Comparison of ENCODE assay signal across 23 mouse cellular contexts in genomic region chr17:65731710-65732109, GRCm38 (mm10).
"Had no signal": no experiment of that assay in that cellular context is flagged by ENCODE, and none has a peak within 500 bp of the region (broad histone marks: within the 10 kb centered on the region; RNA-seq: fewer than 3 reads in every experiment).

No protein-coding gene starts in this region.

- H3K36me3 ChIP-seq: limb, embryonic 12.5 days; limb, embryonic 15.5 days; lung, embryonic 15.5 days; midbrain, embryonic 10.5 days; midbrain, embryonic 13.5 days; neural tube, embryonic 13.5 days had no signal

- H3K4me3 ChIP-seq: left cerebral cortex, adult 2 months; limb, embryonic 12.5 days; limb, embryonic 15.5 days; lung, embryonic 15.5 days; megakaryocyte, embryonic 14.5 days; midbrain, embryonic 10.5 days; midbrain, embryonic 13.5 days; myocyte; neural tube, embryonic 13.5 days had no signal

- H3K27ac ChIP-seq: left cerebral cortex, adult 2 months; limb, embryonic 12.5 days; limb, embryonic 15.5 days; liver, embryonic 14.5 days; lung, embryonic 15.5 days; midbrain, embryonic 10.5 days; midbrain, embryonic 13.5 days; neural tube, embryonic 13.5 days had no signal

- H3K9ac ChIP-seq: limb, embryonic 12.5 days; limb, embryonic 15.5 days; liver, embryonic 14.5 days; lung, embryonic 15.5 days; midbrain, embryonic 13.5 days; neural tube, embryonic 13.5 days had no signal

- ATAC-seq: midbrain, embryonic 13.5 days; midbrain, embryonic 16.5 days had no signal

- H3K4me2 ChIP-seq: limb, embryonic 12.5 days; limb, embryonic 15.5 days; lung, embryonic 15.5 days; midbrain, embryonic 13.5 days; neural tube, embryonic 13.5 days had no signal

- H3K9me3 ChIP-seq: limb, embryonic 12.5 days; limb, embryonic 15.5 days; lung, embryonic 15.5 days; midbrain, embryonic 10.5 days; midbrain, embryonic 13.5 days; neural tube, embryonic 13.5 days had no signal

- DNase-seq: kidney, adult 2 months; kidney, postnatal 10 days; kidney, postnatal 36 days; layer of hippocampus, postnatal 36 days; left cerebral cortex, postnatal 4 days; lung, adult 18-20 months; lung, postnatal 10 days; lung, postnatal 36 days; retina, postnatal 1 day; thymus, adult 2 months; thymus, postnatal 14 days; thymus, postnatal 4 days had no signal

- H3K4me1 ChIP-seq: limb, embryonic 12.5 days; limb, embryonic 15.5 days; lung, embryonic 15.5 days; midbrain, embryonic 10.5 days; midbrain, embryonic 13.5 days; neural tube, embryonic 13.5 days had no signal

- H3K27me3 ChIP-seq: limb, embryonic 12.5 days; limb, embryonic 15.5 days; lung, embryonic 15.5 days; megakaryocyte, embryonic 14.5 days; midbrain, embryonic 13.5 days; neural tube, embryonic 13.5 days had no signal
